Mouse (Mus musculus): ENCODE results near the gene Slc22a16.
A peak's percentile ranks its signal among the peaks of the same experiment; 100 is the strongest.

GRCm38 (mm10) chr10:40529617-40530016 is 40.5 kb upstream of the Slc22a16 start:
- TF ChIP-seq CTCF (IDR thresholded peaks at IDR 0.05; ENCODE audit: borderline replicate concordance, insufficient read depth, low read length) = peak; percentile 4; the same call in 1 of the 2 replicates
- no peak for TF ChIP-seq POLR2A (IDR thresholded peaks at IDR 0.05; ENCODE audit: low read depth, low read length)

Measured in embryonic fibroblast, embryonic 13.5 days (primary cell).